Mouse (Mus musculus): ENCODE data around the gene H2-Aa. TPM values are rescaled to one million over a fixed set of nuclear protein-coding genes. Genes with fewer than 3 reads are reported as not detected.

Gene H2-Aa
- polyA plus RNA-seq, 1 experiment from 2014 or later: not detected

DNA sequence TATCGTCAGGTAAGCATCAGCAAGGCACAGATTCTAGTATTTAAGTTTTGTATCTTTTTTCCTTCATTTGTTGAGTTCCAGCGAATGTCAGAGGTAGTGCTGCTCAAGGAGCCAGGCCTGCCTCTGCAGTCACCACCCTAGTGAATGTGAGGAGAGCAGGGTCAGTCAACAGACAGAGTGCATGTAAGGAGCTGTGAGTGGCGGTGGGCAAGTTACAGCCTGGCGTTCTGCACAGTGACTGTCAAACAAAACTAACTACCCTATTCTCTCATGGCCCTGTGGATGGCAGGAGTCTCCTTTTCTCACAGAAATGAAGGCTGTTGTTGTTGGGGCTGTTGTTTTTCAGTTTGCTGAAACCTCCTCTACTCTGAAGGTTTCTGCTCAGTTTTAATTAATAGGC is 2.3 kb downstream of the H2-Aa start:
- H3K4me3 ChIP-seq (ENCODE audit: low read depth, low read length): no peak overlapping the region

GRCm38 (mm10) chr17:34281836-34282235 is 5.8 kb downstream of the H2-Aa start:
- Histone ChIP-seq H3K4me3 (ENCODE audit: low read depth, low read length) (no peak overlapping the region), H3K27me3 (ENCODE audit: control insufficient read depth, insufficient read depth, low read length) (peaks cover 6% of the 10 kb centered on the region; the same call in 1 of the 2 replicates), H3K4me2 (no peak overlapping the region), H3K9ac (ENCODE audit: low read depth, low read length) (no peak overlapping the region), H3K27ac (ENCODE audit: low read depth, low read length) (no peak overlapping the region), H3K4me1 (ENCODE audit: control insufficient read depth, insufficient read depth, low read length) (no peaks in the 10 kb centered on the region), H3K36me3 (ENCODE audit: control insufficient read depth, insufficient read depth, low read length) (no peaks in the 10 kb centered on the region), H3K9me3 (replicated peaks; ENCODE audit: control insufficient read depth, low read length) (no peaks in the 10 kb centered on the region)
- no peak for ATAC-seq (replicated peaks; ENCODE audit: insufficient number of reproducible peaks, low FRiP score, low TSS enrichment)
- WGBS (ENCODE audit: insufficient replicate concordance): 63% methylated on average over 1 of the region's 1 CpGs

More for the DNA sequence above, 2.3 kb downstream of the H2-Aa start:
- no peaks in the 10 kb centered on the region for H3K4me1 ChIP-seq (ENCODE audit: control insufficient read depth, insufficient read depth, low read length)
- H3K27ac ChIP-seq (ENCODE audit: low read depth, low read length): no peak overlapping the region
- no peak overlapping the region for H3K4me2 ChIP-seq
- H3K27me3 ChIP-seq (ENCODE audit: control insufficient read depth, insufficient read depth, low read length): peaks cover 6% of the 10 kb centered on the region; the same call in 1 of the 2 replicates
- no peak overlapping the region for H3K9ac ChIP-seq (ENCODE audit: low read depth, low read length)
- 68% methylated on average over 4 of the region's 4 CpGs for WGBS (ENCODE audit: insufficient replicate concordance)
- H3K9me3 ChIP-seq (replicated peaks; ENCODE audit: control insufficient read depth, low read length): no peaks in the 10 kb centered on the region
- no peak for ATAC-seq (replicated peaks; ENCODE audit: insufficient number of reproducible peaks, low FRiP score, low TSS enrichment)
- no peaks in the 10 kb centered on the region for H3K36me3 ChIP-seq (ENCODE audit: control insufficient read depth, insufficient read depth, low read length)

DNA sequence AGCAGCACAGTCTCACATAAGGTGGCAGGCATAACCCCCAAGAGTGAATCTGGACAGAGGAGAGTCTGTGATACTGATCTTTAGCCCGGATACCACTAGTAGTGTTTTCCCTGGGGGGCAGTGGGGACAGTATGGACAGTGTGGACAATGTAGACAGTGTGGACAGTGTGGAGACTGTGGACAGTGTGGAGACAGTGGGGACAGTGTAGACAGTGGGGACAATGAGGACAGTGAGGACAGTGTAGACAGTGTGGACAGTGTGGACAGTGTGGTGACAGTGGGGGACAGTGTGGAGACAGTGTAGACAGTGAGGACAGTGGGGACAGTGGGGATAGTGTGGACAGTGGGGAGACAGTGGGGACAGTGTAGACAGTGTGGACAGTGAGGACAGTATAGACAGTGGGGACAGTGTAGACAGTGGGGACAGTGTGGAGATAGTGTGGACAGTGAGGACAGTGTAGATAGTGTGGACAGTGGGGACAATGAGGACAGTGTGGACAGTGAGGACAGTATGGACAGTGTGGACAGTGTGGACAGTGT is 7.1 kb downstream of the H2-Aa start:
- no peak for ATAC-seq (replicated peaks; ENCODE audit: insufficient number of reproducible peaks, low FRiP score, low TSS enrichment)
- H3K4me3 ChIP-seq (ENCODE audit: low read depth, low read length): no peak overlapping the region
- H3K36me3 ChIP-seq (ENCODE audit: control insufficient read depth, insufficient read depth, low read length): no peaks in the 10 kb centered on the region
- H3K4me2 ChIP-seq: no peak overlapping the region
- H3K9ac ChIP-seq (ENCODE audit: low read depth, low read length): no peak overlapping the region
- no peaks in the 10 kb centered on the region for H3K9me3 ChIP-seq (replicated peaks; ENCODE audit: control insufficient read depth, low read length)
- peaks cover 6% of the 10 kb centered on the region; the same call in 1 of the 2 replicates for H3K27me3 ChIP-seq (ENCODE audit: control insufficient read depth, insufficient read depth, low read length)
- no peak overlapping the region for H3K27ac ChIP-seq (ENCODE audit: low read depth, low read length)
- no peaks in the 10 kb centered on the region for H3K4me1 ChIP-seq (ENCODE audit: control insufficient read depth, insufficient read depth, low read length)
- WGBS (ENCODE audit: insufficient replicate concordance): 79% methylated on average over 1 of the region's 1 CpGs

GRCm38 (mm10) chr17:34272102-34272501 is 15.5 kb downstream of the H2-Aa start:
- no peak overlapping the region for H3K4me2 ChIP-seq
- no peak for ATAC-seq (replicated peaks; ENCODE audit: insufficient number of reproducible peaks, low FRiP score, low TSS enrichment)
- no peaks in the 10 kb centered on the region for H3K36me3 ChIP-seq (ENCODE audit: control insufficient read depth, insufficient read depth, low read length)
- H3K27ac ChIP-seq (ENCODE audit: low read depth, low read length): no peak overlapping the region
- WGBS (ENCODE audit: insufficient replicate concordance): 83% methylated on average over 1 of the region's 1 CpGs
- no peaks in the 10 kb centered on the region for H3K27me3 ChIP-seq (ENCODE audit: control insufficient read depth, insufficient read depth, low read length)
- H3K4me3 ChIP-seq (ENCODE audit: low read depth, low read length): no peak overlapping the region
- no peaks in the 10 kb centered on the region for H3K4me1 ChIP-seq (ENCODE audit: control insufficient read depth, insufficient read depth, low read length)
- H3K9ac ChIP-seq (ENCODE audit: low read depth, low read length): no peak overlapping the region
- H3K9me3 ChIP-seq (replicated peaks; ENCODE audit: control insufficient read depth, low read length): no peaks in the 10 kb centered on the region

DNA sequence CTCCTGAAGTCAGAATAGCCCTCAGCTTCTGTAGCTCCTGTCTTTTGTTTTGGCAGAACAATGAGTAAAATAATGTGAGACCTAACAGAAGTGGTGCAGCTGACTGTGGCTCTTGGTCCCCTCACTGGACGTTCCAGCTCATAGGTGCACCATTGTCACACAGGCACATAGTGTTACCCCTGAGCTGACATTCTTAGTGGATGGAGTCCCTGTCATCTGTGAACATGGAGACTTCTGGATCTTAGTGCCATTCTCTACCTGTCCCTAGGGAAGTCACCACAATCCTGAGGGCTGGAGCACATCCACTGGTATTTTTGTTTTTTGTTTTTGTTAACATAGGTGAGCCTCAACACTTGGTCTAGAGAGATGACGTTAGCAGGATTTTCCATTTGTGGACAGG is 16.7 kb downstream of the H2-Aa start:
- 63% methylated on average over 2 of the region's 2 CpGs for WGBS (ENCODE audit: insufficient replicate concordance)
- ATAC-seq (replicated peaks; ENCODE audit: insufficient number of reproducible peaks, low FRiP score, low TSS enrichment): no peak
- no peaks in the 10 kb centered on the region for H3K27me3 ChIP-seq (ENCODE audit: control insufficient read depth, insufficient read depth, low read length)
- no peak overlapping the region for H3K9ac ChIP-seq (ENCODE audit: low read depth, low read length)
- H3K4me3 ChIP-seq (ENCODE audit: low read depth, low read length): no peak overlapping the region
- H3K4me2 ChIP-seq: no peak overlapping the region
- no peaks in the 10 kb centered on the region for H3K4me1 ChIP-seq (ENCODE audit: control insufficient read depth, insufficient read depth, low read length)
- H3K27ac ChIP-seq (ENCODE audit: low read depth, low read length): no peak overlapping the region
- H3K9me3 ChIP-seq (replicated peaks; ENCODE audit: control insufficient read depth, low read length): no peaks in the 10 kb centered on the region
- no peaks in the 10 kb centered on the region for H3K36me3 ChIP-seq (ENCODE audit: control insufficient read depth, insufficient read depth, low read length)

GRCm38 (mm10) chr17:34270230-34270629 is 17.4 kb downstream of the H2-Aa start:
- 84% methylated on average over 2 of the region's 2 CpGs for WGBS (ENCODE audit: insufficient replicate concordance)
- Histone ChIP-seq H3K27me3 (ENCODE audit: control insufficient read depth, insufficient read depth, low read length) (no peaks in the 10 kb centered on the region), H3K36me3 (ENCODE audit: control insufficient read depth, insufficient read depth, low read length) (no peaks in the 10 kb centered on the region), H3K9me3 (replicated peaks; ENCODE audit: control insufficient read depth, low read length) (no peaks in the 10 kb centered on the region), H3K4me1 (ENCODE audit: control insufficient read depth, insufficient read depth, low read length) (no peaks in the 10 kb centered on the region), H3K9ac (ENCODE audit: low read depth, low read length) (no peak overlapping the region), H3K4me3 (ENCODE audit: low read depth, low read length) (no peak overlapping the region), H3K27ac (ENCODE audit: low read depth, low read length) (no peak overlapping the region), H3K4me2 (no peak overlapping the region)
- ATAC-seq (replicated peaks; ENCODE audit: insufficient number of reproducible peaks, low FRiP score, low TSS enrichment): no peak

- Histone ChIP-seq H3K9me3 (replicated peaks; ENCODE audit: control insufficient read depth, low read length) (no peaks in the 10 kb centered on the region), H3K4me3 (ENCODE audit: low read depth, low read length) (no peak overlapping the region), H3K27me3 (ENCODE audit: control insufficient read depth, insufficient read depth, low read length) (0 out of 2 replicates have a peak, but pooled peaks cover 3% of the 10 kb centered on the region), H3K4me2 (no peak overlapping the region), H3K36me3 (ENCODE audit: control insufficient read depth, insufficient read depth, low read length) (no peaks in the 10 kb centered on the region), H3K4me1 (ENCODE audit: control insufficient read depth, insufficient read depth, low read length) (no peaks in the 10 kb centered on the region), H3K27ac (ENCODE audit: low read depth, low read length) (no peak overlapping the region), H3K9ac (ENCODE audit: low read depth, low read length) (no peak overlapping the region)
- 64% methylated on average over 4 of the region's 4 CpGs for WGBS (ENCODE audit: insufficient replicate concordance)
- no peak for ATAC-seq (replicated peaks; ENCODE audit: insufficient number of reproducible peaks, low FRiP score, low TSS enrichment)
These were observed 17.8 kb downstream of the H2-Aa start for GRCm38 (mm10) chr17:34269817-34270216.

- no peak for ATAC-seq (replicated peaks; ENCODE audit: insufficient number of reproducible peaks, low FRiP score, low TSS enrichment)
- Histone ChIP-seq H3K4me3 (ENCODE audit: low read depth, low read length) (no peak overlapping the region), H3K27ac (ENCODE audit: low read depth, low read length) (no peak overlapping the region), H3K4me1 (ENCODE audit: control insufficient read depth, insufficient read depth, low read length) (no peaks in the 10 kb centered on the region; the same call in 1 of the 2 replicates), H3K9ac (ENCODE audit: low read depth, low read length) (no peak overlapping the region), H3K27me3 (ENCODE audit: control insufficient read depth, insufficient read depth, low read length) (peaks cover 8% of the 10 kb centered on the region; the same call in 1 of the 2 replicates), H3K4me2 (no peak overlapping the region), H3K36me3 (ENCODE audit: control insufficient read depth, insufficient read depth, low read length) (no peaks in the 10 kb centered on the region), H3K9me3 (replicated peaks; ENCODE audit: control insufficient read depth, low read length) (no peaks in the 10 kb centered on the region)
- WGBS (ENCODE audit: insufficient replicate concordance): 75% methylated on average over 2 of the region's 2 CpGs
These were observed 18.9 kb downstream of the H2-Aa start for GRCm38 (mm10) chr17:34268748-34269147.

- no peak overlapping the region for H3K9ac ChIP-seq (ENCODE audit: low read depth, low read length)
- H3K36me3 ChIP-seq (ENCODE audit: control insufficient read depth, insufficient read depth, low read length): no peaks in the 10 kb centered on the region
- WGBS (ENCODE audit: insufficient replicate concordance): 61% methylated on average over 2 of the region's 2 CpGs
- no peaks in the 10 kb centered on the region for H3K9me3 ChIP-seq (replicated peaks; ENCODE audit: control insufficient read depth, low read length)
- no peak overlapping the region for H3K27ac ChIP-seq (ENCODE audit: low read depth, low read length)
- no peaks in the 10 kb centered on the region; the same call in 1 of the 2 replicates for H3K4me1 ChIP-seq (ENCODE audit: control insufficient read depth, insufficient read depth, low read length)
- H3K4me3 ChIP-seq (ENCODE audit: low read depth, low read length): no peak overlapping the region
- H3K27me3 ChIP-seq (ENCODE audit: control insufficient read depth, insufficient read depth, low read length): peaks cover 8% of the 10 kb centered on the region; the same call in 1 of the 2 replicates
- ATAC-seq (replicated peaks; ENCODE audit: insufficient number of reproducible peaks, low FRiP score, low TSS enrichment): no peak
- H3K4me2 ChIP-seq: no peak overlapping the region
These were observed 19.4 kb downstream of the H2-Aa start for GRCm38 (mm10) chr17:34268262-34268661.

Measured in heart, embryonic 11.5 days (tissue).